Mouse (Mus musculus) ZHBTc4 (cell line): ENCODE data around the gene Rora.

ENCODE experiments used
- DNase-seq: peaks from one replicate; pipeline ENCODE4 v3.0.0-alpha.2; 2011; ENCODE audit warnings: low read depth, low spot score

Rora gene

DNA sequence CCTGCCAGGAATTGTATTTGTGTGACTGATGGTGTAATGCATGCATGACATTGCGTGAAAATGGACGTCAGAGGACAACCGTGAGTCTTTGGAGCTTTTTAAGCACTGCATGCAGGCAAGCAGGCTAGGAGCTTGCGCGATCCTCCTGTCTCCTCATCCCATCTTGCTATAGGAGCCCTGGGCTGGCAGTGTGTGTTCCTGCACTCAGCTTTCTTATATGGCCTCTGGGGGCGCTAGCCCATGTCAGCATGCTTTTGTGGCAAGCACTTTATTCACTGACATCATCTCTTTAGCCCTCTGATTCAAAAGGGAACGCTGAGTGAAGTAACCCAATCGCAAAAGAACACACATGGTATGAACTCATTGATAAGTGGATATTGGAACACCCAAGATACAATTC lies 105.7 kb downstream of the Rora start:
- peak; percentile 80 for DNase-seq

DNA sequence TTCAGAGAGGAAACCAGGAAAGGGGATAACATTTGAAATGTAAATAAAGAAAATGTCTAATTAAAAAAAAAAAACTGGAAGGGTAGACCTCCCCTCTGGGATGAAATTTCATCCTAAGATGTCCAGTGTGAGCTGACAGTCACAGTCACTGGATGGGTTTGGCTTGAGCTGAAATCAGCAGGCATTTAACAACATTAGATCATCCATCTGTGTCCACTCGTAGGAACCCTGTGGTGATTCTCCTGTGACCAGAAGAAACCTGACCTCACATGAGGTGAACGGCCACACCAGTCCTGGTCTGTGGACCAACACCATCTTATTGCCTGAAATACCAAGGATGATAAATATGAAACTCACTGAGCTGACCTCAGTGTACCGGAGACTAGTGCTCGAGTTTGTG lies 106.7 kb downstream of the Rora start:
- DNase-seq, result no peak

DNA sequence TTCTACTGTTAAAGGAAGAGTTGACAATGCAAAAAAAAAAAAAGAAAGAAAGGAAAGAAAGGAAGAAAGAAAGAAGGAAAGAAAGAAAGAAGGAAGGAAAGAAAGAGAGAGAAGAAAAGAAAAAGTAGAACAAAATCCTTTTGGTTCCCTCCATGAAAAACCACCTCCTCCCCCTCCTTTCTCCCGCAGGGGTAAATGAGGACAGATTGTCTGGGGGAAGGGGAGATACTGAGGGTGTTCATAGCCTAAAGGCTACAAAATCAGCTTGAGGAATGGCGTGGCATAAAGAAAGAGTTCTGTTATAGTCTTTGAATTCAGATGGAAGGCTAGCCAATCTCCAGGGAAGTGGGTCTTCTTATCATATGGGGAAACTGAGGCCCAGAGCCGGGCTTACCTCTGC lies 107.3 kb downstream of the Rora start:
- DNase-seq, result no peak

DNA sequence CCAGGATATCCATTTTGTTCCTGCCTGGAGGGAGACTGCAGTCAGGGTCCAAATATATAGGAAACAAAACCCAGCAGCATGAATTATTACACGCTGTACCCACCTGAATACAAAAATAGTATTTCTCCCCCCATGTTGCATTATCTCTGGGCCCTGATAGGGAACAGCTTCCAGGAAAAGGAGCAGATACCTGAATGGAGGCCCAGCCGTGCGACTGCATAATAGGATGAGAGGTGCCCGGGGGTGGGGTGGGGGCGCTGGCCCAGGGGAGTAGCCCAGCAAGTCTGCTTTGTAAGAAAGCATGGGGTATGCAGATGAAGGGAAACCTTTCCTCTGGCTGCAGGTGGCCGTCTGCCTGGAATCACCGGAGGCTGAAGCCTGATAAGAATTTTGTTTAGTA lies 108.1 kb downstream of the Rora start:
- DNase-seq, result peak; percentile 26

DNA sequence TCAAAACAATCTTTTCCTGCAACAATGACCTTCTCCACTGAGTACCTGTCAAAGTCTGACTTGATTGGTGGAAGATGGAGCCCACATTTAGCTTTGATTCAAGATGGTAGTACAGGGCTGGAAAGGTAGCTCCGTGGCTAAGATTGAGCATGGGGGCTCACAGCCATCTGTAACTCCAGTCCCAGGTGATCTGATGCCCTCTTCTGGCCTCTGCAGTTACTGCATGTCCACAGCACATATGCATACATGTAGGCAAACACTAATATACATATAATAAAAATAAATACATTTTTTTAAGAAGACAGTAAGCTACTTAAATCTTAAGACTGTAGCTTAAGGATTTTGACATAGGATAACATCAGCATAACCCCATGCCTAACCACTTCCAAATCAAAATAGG lies 112.0 kb downstream of the Rora start:
- DNase-seq, result peak; percentile 57

DNA sequence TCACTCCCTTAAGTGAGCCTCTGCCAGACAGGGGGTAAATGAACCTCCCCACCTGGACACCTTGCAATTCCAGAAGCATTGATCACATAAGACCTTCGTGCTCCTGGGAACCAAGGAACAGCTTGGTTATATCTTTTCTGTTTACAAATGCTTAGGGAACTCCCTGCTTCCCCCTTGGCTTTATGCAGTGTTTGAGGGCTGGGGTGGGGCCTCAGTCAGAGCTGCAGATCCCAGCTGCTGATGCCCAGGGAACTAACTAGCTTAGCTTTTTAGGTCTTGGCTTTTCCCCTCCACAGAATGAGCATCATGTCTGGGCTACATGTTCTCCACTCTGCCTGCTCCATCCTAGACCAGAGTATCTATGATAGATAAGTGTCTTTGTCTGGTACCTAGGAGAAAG lies 116.1 kb downstream of the Rora start:
- DNase-seq, result no peak

DNA sequence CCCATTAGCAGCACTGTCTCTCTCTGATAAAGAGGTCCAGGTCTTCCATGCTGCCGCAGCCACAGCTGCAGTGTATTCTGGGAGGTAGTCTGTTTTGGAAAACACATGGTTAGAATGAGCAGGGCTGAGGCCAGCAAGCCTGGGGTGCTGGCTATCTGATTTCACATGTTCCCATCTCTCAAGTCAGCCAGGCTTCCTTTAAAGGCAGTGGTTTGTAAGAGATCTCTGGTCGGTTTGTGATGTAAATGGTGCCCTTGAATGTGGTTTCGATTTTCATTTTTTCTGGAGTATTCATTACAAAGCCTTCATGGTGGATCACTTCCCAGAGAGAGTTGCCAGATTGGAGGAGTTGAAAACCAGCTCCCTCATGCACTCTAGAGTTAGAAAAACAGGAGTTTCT lies 117.8 kb downstream of the Rora start:
- DNase-seq, result no peak

DNA sequence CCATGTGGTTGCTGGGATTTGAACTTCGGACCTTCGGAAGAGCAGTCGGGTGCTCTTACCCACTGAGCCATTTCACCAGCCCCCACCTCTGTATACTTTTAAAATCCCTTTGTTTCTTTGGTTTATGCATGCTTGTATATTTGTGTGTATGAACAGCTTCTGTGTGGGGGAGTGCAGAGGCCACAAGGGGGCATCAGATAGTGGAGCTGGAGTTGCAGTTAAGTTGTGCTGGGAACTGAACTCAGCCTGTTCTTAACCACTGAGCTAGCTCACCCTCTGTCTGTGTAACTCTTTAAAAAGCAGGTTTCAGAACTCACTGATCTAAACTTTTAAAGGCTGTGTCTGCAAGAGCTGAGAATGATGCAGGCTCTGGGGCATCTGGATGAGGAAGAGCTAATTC lies 120.2 kb downstream of the Rora start:
- peak; percentile 59 for DNase-seq

DNA sequence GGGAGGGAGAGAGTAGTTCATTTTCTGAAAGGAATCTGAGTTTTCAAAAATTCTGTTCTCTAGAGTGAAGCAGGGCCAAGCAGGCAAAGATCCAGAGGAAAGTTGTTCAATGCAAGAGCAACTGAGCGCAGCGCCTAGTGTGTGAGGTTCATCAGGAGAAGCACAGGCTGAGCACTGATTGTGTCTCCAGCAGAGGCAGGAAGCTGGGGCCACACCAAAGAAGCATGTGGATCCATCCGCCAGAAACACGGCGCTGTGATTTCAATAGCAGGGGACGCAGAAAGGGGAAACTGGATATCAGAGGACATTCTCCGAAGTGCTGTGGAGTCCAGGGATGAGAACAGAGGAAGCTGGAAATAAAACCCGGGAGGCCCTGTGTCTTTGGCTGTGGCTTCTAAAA lies 128.4 kb downstream of the Rora start:
- no peak for DNase-seq

DNA sequence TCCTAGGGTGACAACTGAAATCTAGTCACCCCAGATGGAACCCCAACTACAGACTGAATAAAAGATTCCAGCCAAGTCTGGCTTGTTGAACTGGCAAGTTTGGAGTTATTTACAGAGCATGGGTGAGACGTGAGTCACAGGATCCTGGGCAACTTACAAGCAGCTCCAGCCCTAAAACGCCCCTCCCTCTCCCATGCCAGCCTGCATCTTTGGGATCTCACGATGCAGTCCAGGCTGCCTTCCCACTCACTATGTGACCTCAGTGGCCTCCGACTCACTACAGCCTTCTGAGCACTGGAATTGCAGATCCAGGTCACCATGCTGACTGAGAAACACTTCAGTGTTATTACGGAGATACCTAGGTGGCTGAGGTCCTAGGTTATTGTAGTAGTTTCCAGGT lies 129.0 kb downstream of the Rora start:
- DNase-seq, result no peak

DNA sequence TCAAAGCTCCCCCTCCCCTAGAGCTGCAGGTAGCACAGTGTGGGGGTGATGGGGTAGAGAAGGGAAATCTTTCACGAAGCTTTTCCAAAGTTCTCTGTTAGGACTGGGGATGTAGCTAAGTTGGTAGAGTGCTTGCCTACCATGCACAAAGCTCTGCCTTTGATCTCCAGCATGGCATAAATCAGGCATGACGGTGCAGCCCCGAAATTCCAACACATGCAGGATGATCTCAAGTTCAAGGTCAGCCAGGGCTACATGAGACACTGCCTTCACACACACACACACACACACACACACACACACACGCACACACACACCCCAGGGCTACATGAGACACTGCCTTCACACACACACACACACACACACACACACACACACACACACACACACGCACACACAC lies 129.7 kb downstream of the Rora start:
- DNase-seq, result no peak

DNA sequence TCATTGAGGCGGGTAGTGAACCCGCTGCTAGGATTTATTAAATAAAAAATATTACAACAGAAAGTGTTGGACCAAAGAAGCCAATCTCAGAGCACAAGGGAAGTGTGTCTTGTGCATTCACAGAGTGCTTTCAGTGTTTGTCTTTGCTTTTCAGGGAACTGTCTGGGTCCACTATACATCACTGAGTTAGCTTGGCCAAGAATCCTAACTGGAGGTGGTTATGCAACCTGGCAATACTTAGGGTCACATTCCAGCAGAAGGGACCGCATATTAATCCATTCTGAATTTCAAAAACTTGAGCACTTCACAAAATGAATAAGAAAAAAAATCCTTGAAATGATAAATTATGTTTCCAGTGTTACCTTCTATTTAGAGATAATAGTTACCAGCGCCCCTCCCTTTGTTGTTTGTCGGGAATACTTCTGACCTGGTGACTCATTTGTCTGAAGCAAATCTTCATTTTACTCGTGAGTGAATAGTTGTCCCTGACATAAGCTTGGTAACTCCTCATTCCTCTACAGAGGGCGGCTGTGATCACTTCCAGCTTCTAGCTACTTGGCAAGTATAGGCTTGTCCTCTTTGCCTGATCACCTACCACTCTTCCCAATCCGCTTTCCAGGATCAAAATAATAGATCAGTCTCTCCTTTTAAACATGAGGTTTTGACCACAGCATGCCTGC lies 133.2 kb downstream of the Rora start:
- DNase-seq, result no peak

DNA sequence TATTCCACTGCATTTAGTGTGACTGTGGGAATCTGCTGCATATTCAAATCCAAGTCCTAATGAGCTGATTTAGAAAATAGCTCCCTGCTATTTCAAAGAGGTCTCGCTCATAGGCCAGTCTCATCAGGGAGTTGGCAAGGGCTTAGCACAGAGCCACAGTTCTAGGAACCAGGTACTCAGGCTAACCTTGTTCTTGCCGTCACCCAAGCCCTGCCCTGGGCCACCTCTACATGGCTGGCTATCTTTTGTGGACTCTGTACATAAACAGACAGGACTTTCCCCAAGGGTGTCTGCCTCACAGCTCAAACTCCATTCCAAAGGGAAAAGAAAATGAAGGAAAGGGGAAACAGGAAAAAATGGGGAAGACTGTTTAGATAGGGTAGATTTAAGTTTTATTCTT lies 134.1 kb downstream of the Rora start:
- DNase-seq, result no peak

DNA sequence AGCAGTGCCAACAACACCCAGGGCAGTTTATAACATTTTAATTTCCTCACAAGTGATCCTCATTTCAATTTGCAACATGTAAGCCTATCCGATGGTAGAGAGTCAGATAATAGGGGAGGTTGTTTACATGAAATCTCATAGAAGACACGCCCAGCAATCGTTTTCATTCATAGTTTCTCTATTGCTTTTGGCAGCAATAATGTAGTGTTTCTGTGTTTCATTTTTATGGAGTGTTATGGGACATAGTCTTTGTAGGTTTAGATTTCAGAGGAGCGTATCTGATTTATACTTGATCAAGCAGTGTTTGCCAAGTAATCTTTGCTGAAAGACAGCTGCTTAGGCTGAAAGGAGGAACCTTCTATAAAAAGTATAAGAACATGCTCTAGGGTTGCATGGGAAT lies 137.3 kb downstream of the Rora start:
- DNase-seq, result no peak

DNA sequence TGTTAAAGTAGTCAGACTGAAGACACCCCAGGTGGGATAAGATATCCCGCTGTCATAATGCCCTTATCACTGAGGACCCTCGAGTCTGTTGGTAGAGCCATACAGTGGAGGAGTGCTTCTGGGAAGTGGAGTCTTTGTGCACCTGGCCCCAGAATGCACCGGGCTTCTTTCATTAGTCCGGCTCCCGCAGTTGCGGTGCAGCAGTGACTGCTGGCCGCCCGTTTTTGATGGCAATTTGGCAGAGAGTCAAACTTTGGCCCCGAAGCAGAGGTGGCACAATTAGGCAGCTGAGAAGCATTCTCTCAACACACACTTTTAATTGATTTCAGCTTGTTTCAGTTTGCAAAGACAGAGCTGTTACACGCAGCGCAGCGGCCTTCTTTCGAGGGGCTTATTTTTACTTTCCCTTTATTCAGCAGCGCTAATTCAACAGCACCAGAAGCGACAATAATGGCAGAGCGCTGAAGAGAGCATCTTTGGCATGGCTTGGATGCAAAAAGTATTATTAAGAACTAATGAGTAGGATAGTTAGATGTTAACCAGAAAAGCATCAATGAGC lies 138.5 kb downstream of the Rora start:
- no peak for DNase-seq

DNA sequence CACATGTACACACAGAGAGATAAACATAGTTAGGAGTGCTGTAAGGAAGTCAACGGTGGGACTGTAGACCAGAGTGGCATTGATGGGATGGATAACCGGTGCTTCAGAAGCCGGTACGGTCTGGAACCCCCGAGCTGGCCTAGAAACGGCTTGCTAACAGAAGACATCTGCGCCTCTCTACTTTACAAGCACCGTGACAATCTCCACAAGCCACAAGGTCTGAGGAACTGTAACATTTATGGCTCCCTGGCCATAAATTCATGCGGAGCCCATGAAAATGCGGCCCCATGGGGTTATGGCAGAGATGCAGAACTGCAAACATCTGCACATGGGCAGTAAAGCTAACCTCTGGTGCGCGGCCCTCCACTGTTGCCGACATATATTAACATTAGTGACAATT lies 141.7 kb downstream of the Rora start:
- no peak for DNase-seq

DNA sequence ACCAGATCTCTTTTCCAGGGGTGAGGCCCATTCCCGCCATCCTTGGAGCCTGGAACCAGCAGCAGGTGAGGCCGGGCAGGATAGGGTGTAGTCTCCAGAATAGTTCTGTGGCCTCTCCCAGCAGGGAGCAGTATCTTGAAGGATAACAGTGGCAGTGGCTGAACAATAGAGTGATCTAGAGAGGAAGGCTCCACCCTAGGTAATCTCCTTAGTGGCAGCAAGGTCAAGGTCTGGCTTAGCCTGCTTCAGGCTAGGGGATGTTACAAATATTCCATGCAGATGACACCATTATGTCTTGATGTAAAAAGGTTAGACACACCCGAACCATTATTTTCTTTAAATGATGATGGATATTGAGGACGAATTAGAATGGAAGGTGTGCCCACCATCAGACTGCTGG lies 144.6 kb downstream of the Rora start:
- peak; percentile 88 for DNase-seq

DNA sequence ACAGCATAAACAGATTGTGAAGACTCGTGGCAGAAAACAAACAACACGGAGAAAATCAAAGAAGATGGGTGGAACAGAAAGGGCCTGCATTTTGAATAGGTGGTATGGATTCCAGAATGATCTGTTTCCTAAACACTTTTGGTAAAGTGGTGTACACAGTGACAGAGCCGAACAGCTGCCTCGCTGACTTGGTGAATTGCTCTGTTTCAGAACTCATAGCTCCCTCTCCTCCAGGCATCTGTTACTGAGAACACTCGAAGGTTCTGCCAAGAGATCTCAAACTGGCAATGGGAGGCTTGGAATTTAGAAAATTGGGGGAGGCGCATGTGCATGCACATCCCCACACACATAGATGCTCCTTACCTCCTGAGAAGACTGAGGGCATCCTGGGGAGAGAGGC lies 145.5 kb downstream of the Rora start:
- DNase-seq, result no peak

DNA sequence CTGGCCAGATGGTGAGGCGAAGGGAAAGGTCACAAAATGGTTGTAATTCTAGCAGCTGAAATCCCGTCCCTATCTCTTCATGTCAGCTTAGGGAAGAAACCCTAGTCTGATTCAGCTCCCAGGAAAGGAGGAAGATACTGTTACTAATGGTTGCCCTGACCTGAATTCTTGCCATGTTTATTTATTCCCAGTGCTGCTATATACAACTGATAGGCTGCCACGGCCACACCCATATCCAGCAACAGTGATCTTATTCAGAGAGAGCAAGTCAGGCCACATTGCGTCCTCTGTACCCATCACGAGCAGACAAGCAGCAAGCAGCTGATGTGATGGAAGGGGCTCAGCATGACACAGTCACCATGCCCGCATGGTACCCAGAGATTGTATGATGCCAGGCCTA lies 150.6 kb downstream of the Rora start:
- no peak for DNase-seq

DNA sequence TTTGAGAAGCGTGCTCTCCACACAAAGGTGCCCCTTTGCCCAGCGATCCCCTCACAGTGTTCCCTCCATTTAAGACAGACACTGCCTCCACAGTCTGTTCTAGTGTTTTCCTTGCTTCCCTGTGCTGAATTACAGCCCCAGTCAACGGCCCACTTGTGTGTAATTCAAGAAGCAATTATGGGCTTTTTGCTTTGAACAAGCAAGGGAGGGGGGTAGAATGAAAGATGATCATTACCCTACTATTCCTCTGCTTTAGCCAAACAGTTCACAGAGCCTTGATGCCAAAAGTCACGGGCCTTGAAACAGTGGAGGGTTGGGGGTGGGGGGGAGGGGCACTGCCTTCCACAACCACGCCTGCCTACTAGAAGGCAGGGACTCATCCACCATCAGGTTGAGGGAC lies 152.2 kb downstream of the Rora start:
- no peak for DNase-seq

DNA sequence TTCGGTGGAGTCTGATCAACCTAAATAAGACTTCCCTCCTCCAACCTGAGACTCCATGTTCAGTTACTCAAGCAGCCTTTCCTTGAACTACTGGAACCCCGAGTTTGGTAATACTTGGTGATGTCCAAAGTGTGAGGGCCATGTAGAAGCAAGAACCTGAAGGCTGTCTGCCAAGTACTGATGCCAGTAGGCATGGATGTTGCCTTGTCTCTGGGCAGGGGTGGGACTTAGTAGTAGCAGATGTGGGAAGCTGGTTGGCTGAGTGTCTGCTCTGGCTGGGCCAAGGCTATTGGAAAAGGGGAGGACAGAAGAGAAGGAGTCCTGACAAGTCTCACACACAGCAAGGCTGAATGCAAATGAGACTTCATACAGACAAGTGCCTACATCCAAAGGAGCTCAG lies 154.1 kb downstream of the Rora start:
- DNase-seq, result no peak

DNA sequence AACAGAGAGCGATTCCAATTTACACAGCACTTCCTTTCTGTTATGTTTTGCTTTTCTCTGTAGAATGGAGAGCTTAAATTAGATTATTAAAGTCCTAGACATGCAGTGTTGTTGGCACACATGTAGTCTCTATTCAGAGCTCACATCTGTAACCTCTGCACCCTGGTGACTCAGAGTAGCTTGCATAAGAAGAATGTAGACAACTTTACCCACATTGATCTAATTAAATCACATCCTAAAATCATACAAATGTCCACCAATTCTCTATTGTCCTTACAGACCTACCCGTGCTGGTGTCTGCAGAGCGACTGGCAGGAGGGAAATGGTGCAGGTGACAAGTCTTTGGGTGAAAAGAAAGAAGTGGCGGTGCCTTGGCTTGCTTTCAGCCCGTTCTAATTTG lies 155.9 kb downstream of the Rora start:
- DNase-seq, result no peak

DNA sequence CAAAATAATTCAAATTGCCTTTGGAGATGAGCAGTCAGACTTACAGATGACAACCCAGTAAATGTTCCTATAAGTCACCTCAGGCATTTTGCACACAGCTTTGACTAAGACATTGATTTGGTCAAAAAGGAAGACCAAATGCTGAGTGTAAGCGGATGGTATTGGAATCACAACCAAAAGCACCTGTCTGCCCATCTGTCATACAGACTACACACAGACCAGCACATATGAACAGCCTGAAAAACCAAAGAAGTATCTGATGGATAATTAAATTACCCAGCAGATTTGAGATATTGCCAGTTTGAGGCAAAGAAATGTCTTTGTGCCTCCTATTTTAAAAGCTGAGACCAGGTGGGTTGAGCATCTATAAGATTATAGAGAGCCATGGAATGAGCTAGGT lies 161.1 kb downstream of the Rora start:
- no peak for DNase-seq

DNA sequence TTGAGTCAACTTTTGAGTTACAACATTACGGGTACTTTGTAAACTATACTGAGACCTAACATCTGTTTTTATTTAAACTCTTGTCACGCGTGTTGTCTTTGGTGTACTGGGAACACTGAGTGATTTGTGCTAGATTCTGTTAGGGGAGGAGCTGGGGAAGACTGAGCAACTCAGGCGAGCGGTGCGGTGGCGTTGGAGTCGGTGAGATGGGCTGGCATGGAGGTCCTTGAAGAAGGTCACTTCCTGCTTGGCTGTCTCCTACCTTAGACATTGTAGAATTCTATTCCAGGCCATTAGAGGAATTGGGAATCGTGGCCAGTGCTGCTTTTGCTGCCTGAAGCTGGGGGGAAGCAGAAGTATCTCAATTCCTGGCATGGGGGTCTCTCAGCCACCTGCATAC lies 162.3 kb downstream of the Rora start:
- no peak for DNase-seq
